In genomic region chr10:75743369-75743768, GRCm38 (mm10) we compare ENCODE assay signal across 13 mouse cellular contexts. TPM values are rescaled to one million over a fixed set of nuclear protein-coding genes. Genes with fewer than 3 reads are reported as not detected.
DNase-seq lines count a peak whose midpoint lies in the region; ATAC-seq lines count a peak whose summit lies in the region.
"Had no signal": no experiment of that assay in that cellular context is flagged by ENCODE, and none has a peak within 500 bp of the region (broad histone marks: within the 10 kb centered on the region; RNA-seq: fewer than 3 reads in every experiment).

No protein-coding gene starts in this region.

- no peaks in the 10 kb centered on the region for H3K9me3 ChIP-seq in liver, embryonic 11.5 days (ENCODE audit: control insufficient read depth, low read length)
- H3K9me3 ChIP-seq: liver, embryonic 12.5 days had no signal

- H3K4me1 ChIP-seq in liver, embryonic 11.5 days (replicated peaks; ENCODE audit: control insufficient read depth, insufficient read depth, low read length): no peaks in the 10 kb centered on the region
- H3K4me1 ChIP-seq: liver, embryonic 12.5 days had no signal

- H3K36me3 ChIP-seq in liver, embryonic 11.5 days (ENCODE audit: control insufficient read depth, insufficient read depth, low read length): peaks cover 61% of the 10 kb centered on the region

- intact Hi-C loops in left cerebral cortex, postnatal 25 days (cut with DNase I): loop anchor here (1.0 kb wide), 1 partner anchor 42 kb away; no protein-coding TSS in a partner anchor

- H3K27ac ChIP-seq in liver, embryonic 11.5 days (ENCODE audit: low read depth, low read length): no peak overlapping the region
- H3K27ac ChIP-seq: gastrocnemius, adult 2 months; liver, embryonic 12.5 days had no signal

- peak; percentile 73 for DNase-seq in cerebellum, adult 11-12 months
- peak; percentile 78 for DNase-seq in cerebellum, adult 9-10 months
- peak; percentile 76 to 86 for DNase-seq in frontal cortex, postnatal 36 days (ENCODE audit: low spot score in 2 of 2)
- DNase-seq in left cerebral cortex, postnatal 25 days (ENCODE audit: low spot score in 2 of 2): peak; percentile 71 to 96
- no peak for DNase-seq in urinary bladder, adult 2 months (ENCODE audit: low spot score)
- no peak for DNase-seq in thymus, postnatal 36 days
- no peak for DNase-seq in liver, embryonic 11.5 days (ENCODE audit: low spot score)

- H3K4me2 ChIP-seq in liver, embryonic 11.5 days: no peak overlapping the region
- H3K4me2 ChIP-seq: liver, embryonic 12.5 days had no signal

- WGBS in liver, embryonic 11.5 days: 94% methylated on average over 12 of the region's 12 CpGs

- H3K4me3 ChIP-seq in liver, embryonic 11.5 days (ENCODE audit: low read depth, low read length): no peak overlapping the region
- H3K4me3 ChIP-seq: gastrocnemius, adult 2 months; liver, embryonic 12.5 days had no signal

- H3K27me3 ChIP-seq in liver, embryonic 11.5 days (replicated peaks; ENCODE audit: control insufficient read depth, insufficient read depth, low read length): no peaks in the 10 kb centered on the region
- H3K27me3 ChIP-seq: liver, embryonic 12.5 days had no signal

- no peak for ATAC-seq in liver, embryonic 11.5 days (replicated peaks; ENCODE audit: low FRiP score)

- H3K9ac ChIP-seq in liver, embryonic 11.5 days (ENCODE audit: low read depth, low read length): no peak overlapping the region
- H3K9ac ChIP-seq: liver, embryonic 12.5 days had no signal

RNA-seq across cellular contexts. Expression of gene Cabin1, which starts 20.8 kb away (rescaled TPM):
- 10 to 100 TPM; 69.4 to 69.7 TPM for total RNA-seq in left cerebral cortex, postnatal 25 days (2021)
- polyA plus RNA-seq in urinary bladder, adult 2 months (2012; rRNA removed): 32.9 and 41.2 TPM in 2 replicates
- polyA plus RNA-seq in liver, embryonic 11.5 days (2014; fragmentation: Nextera tagmentation; extraction: Ambion mirVana): 30.3 and 33.3 TPM in 2 replicates

RNA-seq across cellular contexts. Expression of gene Ddt, which starts 29.8 kb away (rescaled TPM):
- total RNA-seq in left cerebral cortex, postnatal 25 days (2021): 10 to 100 TPM; 36.1 to 43.6 TPM
- polyA plus RNA-seq in urinary bladder, adult 2 months (2012; rRNA removed): 54.4 and 60.6 TPM in 2 replicates
- polyA plus RNA-seq in liver, embryonic 11.5 days (2014; fragmentation: Nextera tagmentation; extraction: Ambion mirVana): 198 and 213 TPM in 2 replicates

RNA-seq across cellular contexts. Expression of gene Gm20441, which starts 37.4 kb away (rescaled TPM):
- total RNA-seq in left cerebral cortex, postnatal 25 days (2021): not detected
- 0.40 and 0.74 TPM in 2 replicates for polyA plus RNA-seq in urinary bladder, adult 2 months (2012; rRNA removed)
- polyA plus RNA-seq in liver, embryonic 11.5 days (2014; fragmentation: Nextera tagmentation; extraction: Ambion mirVana): not detected in 2 replicates
- total RNA-seq: ES-E14; gastrocnemius, adult 2 months; heart, postnatal 10 days; megakaryocyte progenitor cell, adult 5-6 weeks had no signal
- polyA plus RNA-seq: liver, embryonic 12.5 days; small intestine, adult 2 months had no signal

RNA-seq across cellular contexts. Expression of gene Gstt3, which starts 37.8 kb away (rescaled TPM):
- 1 to 10 TPM; 1.1 to 1.4 TPM for total RNA-seq in left cerebral cortex, postnatal 25 days (2021)
- polyA plus RNA-seq in urinary bladder, adult 2 months (2012; rRNA removed): 130 and 148 TPM in 2 replicates
- polyA plus RNA-seq in liver, embryonic 11.5 days (2014; fragmentation: Nextera tagmentation; extraction: Ambion mirVana): 6.3 and 7.9 TPM in 2 replicates

RNA-seq across cellular contexts. Expression of gene Gstt1, which starts 55.0 kb away (rescaled TPM):
- total RNA-seq in left cerebral cortex, postnatal 25 days (2021): 1 to 10 TPM; 6.2 to 7.0 TPM
- 160 and 208 TPM in 2 replicates for polyA plus RNA-seq in urinary bladder, adult 2 months (2012; rRNA removed)
- 40.7 and 43.0 TPM in 2 replicates for polyA plus RNA-seq in liver, embryonic 11.5 days (2014; fragmentation: Nextera tagmentation; extraction: Ambion mirVana)

Comparison
In these comparisons a context has a peak if more than half of its experiments do, and no peak if none do; other contexts are left out.
1. DNase-seq: peak in cerebellum, adult 11-12 months (single experiment), cerebellum, adult 9-10 months (single experiment), frontal cortex, postnatal 36 days (2 of 2) and left cerebral cortex, postnatal 25 days (2 of 2); none in urinary bladder, adult 2 months (single experiment), thymus, postnatal 36 days (0 of 2) and liver, embryonic 11.5 days (single experiment).